Mouse (Mus musculus) embryonic fibroblast, embryonic 13.5 days (primary cell): Measurements from ENCODE around the gene Rasgef1a. TPM values are rescaled to one million over a fixed set of nuclear protein-coding genes. Genes with fewer than 3 reads are reported as not detected.

ENCODE experiments used
- H3K27ac ChIP-seq: 2 replicates; pipeline ENCODE4 v1.5.1; 2012; ENCODE audit warnings: low read length, control low read depth, inconsistent platforms; ENCODE audit not compliant: insufficient read depth
- H3K4me1 ChIP-seq: 2 replicates; pipeline ENCODE4 v1.6.1; 2011; ENCODE audit warnings: low read length; ENCODE audit not compliant: control insufficient read depth, insufficient read depth
- H3K4me3 ChIP-seq: 2 replicates; pipeline ENCODE4 v1.5.1; 2011; ENCODE audit warnings: mild to moderate bottlenecking, control low read depth, low read length; ENCODE audit not compliant: insufficient read depth
- CTCF ChIP-seq: IDR thresholded peaks from 2 replicates; pipeline ENCODE4 v1.5.1; 2011; ENCODE audit warnings: mild to moderate bottlenecking, control low read depth, low read length, moderate library complexity, borderline replicate concordance; ENCODE audit not compliant: insufficient read depth
- POLR2A ChIP-seq: IDR thresholded peaks from 2 replicates; pipeline ENCODE4 v1.6.1; 2011; ENCODE audit warnings: low read depth, mild to moderate bottlenecking, control low read depth, low read length, moderate library complexity
- polyA plus RNA-seq: library from polyadenylated mRNA; stranded (reverse); fragments of >200 nt; gene quantifications from 2 replicates; pipeline ENCODE4 v1.2.4, GENCODE M21; 2011; ENCODE audit warnings: low read depth; ENCODE audit not compliant: missing spikeins, insufficient read length

The Rasgef1a gene
- polyA plus RNA-seq, 1 experiment: not detected

DNA sequence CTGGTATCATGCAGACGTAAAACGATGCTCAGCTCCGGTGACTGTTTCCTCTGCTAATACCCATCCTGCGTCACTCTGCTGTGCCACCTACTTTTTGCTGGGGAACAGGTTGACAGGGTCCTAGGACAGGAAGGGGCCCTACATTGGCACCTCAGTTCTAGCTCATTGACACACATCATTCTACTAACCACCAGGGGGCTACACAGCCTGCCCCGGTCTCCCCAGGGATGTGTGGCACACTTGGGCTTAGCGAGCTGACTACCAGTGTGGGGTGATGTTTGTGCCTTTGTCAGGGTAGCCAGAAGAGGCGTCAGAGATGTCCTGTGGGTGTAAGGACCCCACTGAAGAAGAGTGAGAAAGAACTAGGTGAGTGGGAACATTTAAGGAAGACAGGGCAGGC, 56.5 kb downstream of the Rasgef1a start:
- H3K4me1 ChIP-seq: no peaks in the 10 kb centered on the region
- H3K4me3 ChIP-seq: no peak overlapping the region
- no peak overlapping the region for H3K27ac ChIP-seq
- TF ChIP-seq POLR2A (no peak), CTCF (no peak)

DNA sequence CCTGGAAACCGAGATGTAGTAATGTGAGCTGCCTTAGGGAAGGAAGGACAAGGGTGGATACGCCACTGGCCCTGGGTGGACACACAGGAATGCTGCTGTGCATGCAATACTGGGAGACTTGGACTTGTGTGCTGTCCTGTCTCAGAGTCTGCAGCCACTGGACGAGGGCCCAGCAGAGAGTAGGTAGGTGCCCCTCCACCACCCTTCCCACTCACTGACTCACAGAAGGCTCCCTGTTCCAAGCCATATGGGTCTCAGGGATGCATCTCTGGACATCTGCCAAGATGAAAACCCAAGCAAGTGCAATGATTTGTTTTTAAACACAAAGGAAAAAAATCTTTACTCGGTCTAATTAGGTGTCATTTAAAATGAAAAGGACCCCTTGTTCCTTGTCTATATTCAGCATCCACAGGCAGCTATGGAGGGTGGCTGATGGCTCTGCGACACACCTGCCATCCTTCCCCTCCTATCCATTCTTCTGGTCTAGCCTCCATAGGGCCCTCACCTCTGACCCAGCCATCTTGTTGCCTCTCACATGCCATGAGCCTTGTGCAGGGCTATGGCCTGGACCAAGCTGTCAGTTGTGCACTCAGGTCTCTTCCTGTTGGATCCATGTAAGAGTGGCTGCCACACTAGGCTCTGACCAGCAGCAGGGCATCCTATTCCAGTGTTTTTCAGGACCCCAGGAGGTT, 59.2 kb downstream of the Rasgef1a start:
- no peak overlapping the region for H3K4me3 ChIP-seq
- H3K27ac ChIP-seq: no peak overlapping the region
- TF ChIP-seq CTCF (no peak), POLR2A (no peak)
- no peaks in the 10 kb centered on the region for H3K4me1 ChIP-seq

DNA sequence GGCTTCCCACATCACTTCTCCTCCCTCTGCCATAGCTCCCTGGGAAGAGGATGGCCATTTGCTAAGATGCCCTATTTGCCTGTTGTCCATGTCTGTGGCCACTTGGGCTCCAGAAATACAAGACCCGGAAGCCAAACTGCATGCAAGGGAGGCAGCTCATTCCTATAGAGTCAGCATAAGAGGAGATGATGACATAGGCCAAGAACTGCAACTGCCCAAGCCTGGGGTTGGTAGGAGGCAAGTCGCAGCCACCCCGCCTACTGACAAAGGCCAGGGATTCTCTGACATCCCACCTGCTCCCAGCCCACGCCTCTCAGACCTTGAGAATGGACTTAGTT, 59.7 kb downstream of the Rasgef1a start:
- Histone ChIP-seq H3K27ac (no peak overlapping the region), H3K4me1 (no peaks in the 10 kb centered on the region), H3K4me3 (no peak overlapping the region)
- TF ChIP-seq CTCF: no peak
- no peak for TF ChIP-seq POLR2A

DNA sequence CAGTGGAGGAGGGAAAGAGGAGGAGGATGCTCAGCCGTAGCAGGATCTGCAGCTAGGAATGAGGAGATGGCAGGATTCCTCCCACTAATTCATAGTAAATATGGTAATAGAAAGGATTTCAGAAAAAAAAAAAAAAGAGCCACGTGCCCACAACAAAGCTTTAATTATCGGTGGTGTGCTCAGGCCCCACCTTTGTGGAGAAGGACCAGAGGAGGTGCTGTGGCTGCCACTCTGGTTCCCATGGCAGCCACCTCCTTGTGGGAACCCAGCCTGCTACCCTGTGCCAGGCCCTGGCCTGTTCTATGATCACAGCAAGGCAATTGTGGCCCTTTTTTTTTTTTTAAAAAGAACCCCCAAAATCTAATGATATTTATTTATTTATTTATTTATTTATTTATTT, 60.2 kb downstream of the Rasgef1a start:
- no peak overlapping the region for H3K27ac ChIP-seq
- TF ChIP-seq POLR2A: no peak
- no peak for TF ChIP-seq CTCF
- H3K4me3 ChIP-seq: no peak overlapping the region

DNA sequence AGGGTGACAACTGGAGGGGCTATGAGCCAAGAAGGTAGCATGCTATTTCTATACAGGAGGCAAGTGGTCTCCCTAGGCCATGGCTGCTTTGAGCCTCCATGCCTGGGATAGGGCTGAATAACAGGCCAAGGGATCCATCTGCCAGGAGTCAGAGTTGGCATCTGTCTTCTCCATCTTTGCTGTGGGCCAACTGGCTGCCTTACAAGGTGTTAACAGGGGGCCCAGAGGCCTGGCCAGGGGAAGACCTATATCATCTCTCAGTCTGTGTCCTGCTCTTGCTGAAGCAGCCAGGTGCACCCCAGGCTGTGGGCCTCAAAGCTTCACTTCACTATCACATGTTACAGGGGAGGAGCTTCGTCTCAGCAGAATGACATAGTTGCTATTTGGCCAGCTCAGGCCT, 60.9 kb downstream of the Rasgef1a start:
- TF ChIP-seq CTCF: no peak
- no peak for TF ChIP-seq POLR2A
- no peak overlapping the region for H3K4me3 ChIP-seq
- no peaks in the 10 kb centered on the region for H3K4me1 ChIP-seq
- H3K27ac ChIP-seq: no peak overlapping the region

More for the DNA sequence above, 60.2 kb downstream of the Rasgef1a start:
- H3K4me1 ChIP-seq: no peaks in the 10 kb centered on the region

DNA sequence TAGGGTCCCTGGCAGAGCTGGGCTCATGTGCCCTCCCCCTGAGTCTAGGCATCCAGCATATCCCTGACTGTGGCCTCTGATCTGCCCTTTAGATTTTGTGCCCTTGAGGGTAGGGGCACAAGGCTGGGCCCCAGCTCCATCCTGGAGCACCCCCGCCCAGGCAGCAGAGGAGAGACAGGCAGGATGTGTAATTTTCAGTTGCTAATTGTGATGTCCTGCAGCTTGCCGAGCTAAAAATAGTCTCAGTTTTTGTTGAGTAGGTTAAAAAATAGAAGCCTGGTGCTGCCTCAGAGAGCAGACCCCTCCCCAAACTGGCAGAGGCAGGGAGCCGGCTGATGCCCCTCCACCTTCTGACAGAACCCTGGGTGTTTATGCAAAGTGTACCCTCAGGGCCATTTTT, 62.9 kb downstream of the Rasgef1a start:
- TF ChIP-seq POLR2A (no peak), CTCF (no peak)
- H3K27ac ChIP-seq: no peak overlapping the region
- H3K4me3 ChIP-seq: no peak overlapping the region
- H3K4me1 ChIP-seq: no peaks in the 10 kb centered on the region

DNA sequence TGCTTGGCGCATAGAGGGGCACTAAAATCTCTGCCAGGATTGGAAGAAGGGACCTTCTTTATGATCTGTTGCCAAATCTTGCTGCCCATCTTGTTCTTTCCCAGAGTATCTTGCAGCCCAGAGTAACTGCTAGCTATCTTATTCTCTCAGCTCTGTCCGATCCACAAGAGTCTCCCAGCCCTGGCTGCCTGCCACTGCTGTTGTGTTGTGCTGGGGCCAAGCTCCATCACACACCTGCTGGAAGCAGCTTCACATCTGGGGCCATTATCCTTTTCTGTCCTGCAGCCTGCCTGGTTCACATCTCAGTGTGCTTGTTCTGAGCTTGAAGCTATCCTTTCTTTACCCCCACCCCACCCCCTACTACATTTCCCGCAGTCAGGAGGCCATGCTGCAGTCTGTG, 65.0 kb downstream of the Rasgef1a start:
- no peaks in the 10 kb centered on the region for H3K4me1 ChIP-seq
- no peak overlapping the region for H3K4me3 ChIP-seq
- TF ChIP-seq POLR2A (no peak), CTCF (no peak)
- H3K27ac ChIP-seq: no peak overlapping the region

DNA sequence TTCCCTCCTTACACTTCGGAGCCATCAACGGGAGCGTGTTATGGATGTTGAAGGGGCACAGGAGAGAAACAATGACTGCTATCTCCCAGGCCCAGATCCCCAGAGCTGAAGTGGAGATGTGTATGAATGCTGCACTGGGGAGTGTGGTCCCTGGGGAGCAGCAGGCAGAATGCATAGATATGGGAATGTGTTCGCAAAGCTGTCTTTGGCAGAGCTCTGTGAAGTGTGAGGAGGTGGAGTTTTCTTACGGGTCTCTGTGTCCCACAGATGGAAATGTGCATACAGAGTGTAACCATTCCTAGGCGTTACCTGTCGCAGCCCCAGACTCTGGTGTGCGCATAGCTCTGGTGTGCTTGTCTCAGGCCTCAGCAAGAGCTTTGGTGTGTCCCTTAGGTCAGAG, 65.5 kb downstream of the Rasgef1a start:
- no peak for TF ChIP-seq POLR2A
- no peak for TF ChIP-seq CTCF

DNA sequence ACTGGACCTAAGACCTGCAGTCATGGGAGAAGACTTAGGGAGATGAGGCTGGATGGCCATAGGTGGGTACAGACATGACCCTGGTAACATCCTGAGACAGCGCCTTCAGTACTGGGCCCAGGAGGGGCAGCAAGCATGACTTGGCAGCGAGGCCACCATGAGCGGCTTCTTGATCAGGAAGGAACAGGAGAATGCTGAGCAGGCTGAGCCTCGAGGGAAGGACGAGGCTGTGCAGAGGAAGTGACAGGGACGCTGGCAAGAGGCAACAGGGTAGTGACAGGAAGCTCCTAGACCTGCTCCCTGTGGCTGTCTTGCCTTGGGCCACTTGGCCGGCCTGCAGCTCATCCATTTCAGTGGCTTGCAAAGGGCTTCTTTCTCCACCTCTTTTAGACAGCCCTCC, 66.2 kb downstream of the Rasgef1a start:
- H3K27ac ChIP-seq: no peak overlapping the region
- H3K4me1 ChIP-seq: no peaks in the 10 kb centered on the region
- H3K4me3 ChIP-seq: no peak overlapping the region
- TF ChIP-seq CTCF: no peak
- no peak for TF ChIP-seq POLR2A

More for the DNA sequence above, 65.5 kb downstream of the Rasgef1a start:
- Histone ChIP-seq H3K4me1 (no peaks in the 10 kb centered on the region), H3K4me3 (no peak overlapping the region), H3K27ac (no peak overlapping the region)

DNA sequence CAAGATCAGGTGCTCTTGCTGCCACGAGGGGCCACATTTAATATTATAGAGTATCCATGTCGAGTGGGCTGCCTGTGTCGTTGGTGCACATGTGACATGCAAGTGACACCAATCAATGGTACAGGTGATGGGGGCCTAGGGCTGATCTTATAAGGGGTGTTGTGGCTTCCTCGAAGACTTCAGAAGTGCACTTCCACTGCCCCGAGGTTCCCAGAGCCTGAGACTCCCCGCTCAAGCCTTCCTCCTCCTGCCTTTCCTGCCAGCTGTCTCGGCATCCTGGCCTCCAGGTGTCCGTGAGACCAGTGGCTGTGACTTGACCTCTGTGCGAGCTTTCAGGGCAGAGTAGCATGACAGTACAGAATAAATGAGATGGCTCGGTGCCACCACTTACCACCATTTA, 67.5 kb downstream of the Rasgef1a start:
- H3K4me1 ChIP-seq: no peaks in the 10 kb centered on the region
- no peak for TF ChIP-seq POLR2A
- TF ChIP-seq CTCF: no peak
- H3K4me3 ChIP-seq: no peak overlapping the region
- H3K27ac ChIP-seq: no peak overlapping the region
